Mouse (Mus musculus) cerebellum, adult 2 months (tissue): Measurements from ENCODE around the gene B3galnt2. TPM values are rescaled to one million over a fixed set of nuclear protein-coding genes. Genes with fewer than 3 reads are reported as not detected.

Source experiments
- DNase-seq, 2 experiments: peaks; one replicate each; pipeline ENCODE4 v3.0.0; 2021
- H3K27ac ChIP-seq: fragments of 200-500 bp; 2 replicates; pipeline ENCODE4 v1.5.1; 2012; ENCODE audit warnings: low read length, control low read depth, inconsistent platforms; ENCODE audit not compliant: insufficient read depth
- H3K27me3 ChIP-seq: fragments of 200-500 bp; 2 replicates; pipeline ENCODE4 v1.6.1; 2012; ENCODE audit warnings: inconsistent platforms, mild to moderate bottlenecking, low read length, moderate library complexity; ENCODE audit not compliant: control insufficient read depth, insufficient read depth
- H3K4me1 ChIP-seq: fragments of 200-500 bp; 2 replicates; pipeline ENCODE4 v1.6.1; 2011; ENCODE audit warnings: low read length; ENCODE audit not compliant: control insufficient read depth, insufficient read depth
- H3K4me3 ChIP-seq: fragments of 200-500 bp; replicated peaks from 2 replicates; pipeline ENCODE3; 2011; ENCODE audit warnings: mild to moderate bottlenecking, low read depth, low read length, control low read depth; ENCODE audit not compliant: insufficient read depth
- CTCF ChIP-seq: fragments of 200-500 bp; IDR thresholded peaks from 2 replicates; pipeline ENCODE4 v1.5.1; 2011; ENCODE audit warnings: low read depth, mild to moderate bottlenecking, control low read depth, low read length, moderate library complexity, borderline replicate concordance; ENCODE audit not compliant: insufficient read depth
- POLR2A ChIP-seq: fragments of 200-500 bp; IDR thresholded peaks from 2 replicates; pipeline ENCODE4 v1.6.1; 2011; ENCODE audit warnings: low read length, control low read depth, borderline replicate concordance; ENCODE audit not compliant: insufficient read depth
- WGBS: fragments of 180-500 bp; shearing (Covaris S2); methylation state at CpG from one replicate; pipeline ENCODE4 v1.1.7; 2018; 5-methylcytosine and 5-hydroxymethylcytosine counted together
- polyA plus RNA-seq: library from polyadenylated mRNA; depleted of rRNA; stranded (reverse); fragments of >200 nt; gene quantifications from 2 replicates; pipeline ENCODE4 v1.2.3, GENCODE M21; 2012

B3galnt2 gene
- polyA plus RNA-seq, 1 experiment, result 26.2 TPM

GRCm38 (mm10) chr13:13990391-13990790 is 36.1 kb downstream of the B3galnt2 start:
- no peak overlapping the region for H3K4me3 ChIP-seq
- WGBS, result 79% methylated on average over 2 of the region's 2 CpGs
- no peak for DNase-seq
- TF ChIP-seq POLR2A (no peak), CTCF (no peak)
- H3K4me1 ChIP-seq, result no peaks in the 10 kb centered on the region; the same call in 1 of the 2 replicates
- H3K27ac ChIP-seq, result no peak overlapping the region
- H3K27me3 ChIP-seq, result no peaks in the 10 kb centered on the region

- 69% methylated on average over 3 of the region's 3 CpGs for WGBS
- Histone ChIP-seq H3K4me1 (no peaks in the 10 kb centered on the region; the same call in 1 of the 2 replicates), H3K27ac (no peak overlapping the region), H3K27me3 (no peaks in the 10 kb centered on the region), H3K4me3 (no peak overlapping the region)
- TF ChIP-seq POLR2A, result no peak
- TF ChIP-seq CTCF, result no peak
- DNase-seq, result no peak
These were observed 38.8 kb downstream of the B3galnt2 start for GRCm38 (mm10) chr13:13993041-13993440.

- Histone ChIP-seq H3K4me3 (no peak overlapping the region), H3K4me1 (no peaks in the 10 kb centered on the region), H3K27ac (no peak overlapping the region), H3K27me3 (no peaks in the 10 kb centered on the region)
- TF ChIP-seq POLR2A (no peak), CTCF (no peak)
- no peak for DNase-seq
- 92% methylated on average over 5 of the region's 5 CpGs for WGBS
These were observed 40.8 kb downstream of the B3galnt2 start for GRCm38 (mm10) chr13:13995046-13995445.

GRCm38 (mm10) chr13:13997476-13997875 is 43.2 kb downstream of the B3galnt2 start:
- Histone ChIP-seq H3K27ac (no peak overlapping the region), H3K4me3 (no peak overlapping the region), H3K4me1 (no peaks in the 10 kb centered on the region), H3K27me3 (no peaks in the 10 kb centered on the region)
- 95% methylated on average over 5 of the region's 5 CpGs for WGBS
- TF ChIP-seq POLR2A (no peak), CTCF (no peak)
- no peak for DNase-seq

GRCm38 (mm10) chr13:14002706-14003105 is 48.4 kb downstream of the B3galnt2 start:
- TF ChIP-seq CTCF (no peak), POLR2A (no peak)
- Histone ChIP-seq H3K4me1 (no peaks in the 10 kb centered on the region), H3K4me3 (no peak overlapping the region), H3K27me3 (no peaks in the 10 kb centered on the region), H3K27ac (no peak overlapping the region)
- WGBS, result 67% methylated on average over 2 of the region's 2 CpGs
- DNase-seq, result no peak

- Histone ChIP-seq H3K27ac (no peak overlapping the region), H3K27me3 (no peaks in the 10 kb centered on the region), H3K4me1 (no peaks in the 10 kb centered on the region), H3K4me3 (no peak overlapping the region)
- no peak for DNase-seq
- 76% methylated on average over 4 of the region's 4 CpGs for WGBS
- no peak for TF ChIP-seq POLR2A
- no peak for TF ChIP-seq CTCF
These were observed 49.8 kb downstream of the B3galnt2 start for GRCm38 (mm10) chr13:14004086-14004485.

DNA sequence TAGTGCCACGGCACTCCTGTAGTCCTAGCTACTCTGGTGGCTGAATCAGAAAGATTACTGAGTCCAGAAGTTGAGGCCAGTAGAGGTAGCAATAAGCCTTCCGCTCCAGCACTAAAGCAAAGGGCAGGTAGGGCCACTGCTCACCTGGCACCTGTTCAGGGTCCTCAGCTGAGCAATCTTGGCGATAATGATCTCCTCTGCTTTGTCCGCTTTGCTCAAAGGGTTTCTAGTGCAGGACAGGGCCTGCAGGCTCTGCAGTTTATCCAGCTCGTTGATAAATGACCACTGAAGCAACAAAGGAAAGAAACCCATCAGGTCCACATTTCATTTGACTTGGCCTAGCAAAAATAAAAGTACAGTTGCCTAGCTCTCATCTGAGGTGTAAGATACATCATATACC is 50.7 kb downstream of the B3galnt2 start:
- TF ChIP-seq CTCF (no peak), POLR2A (no peak)

GRCm38 (mm10) chr13:14006056-14006455 is 51.8 kb downstream of the B3galnt2 start:
- Histone ChIP-seq H3K4me1 (no peaks in the 10 kb centered on the region), H3K4me3 (no peak overlapping the region), H3K27me3 (no peaks in the 10 kb centered on the region), H3K27ac (no peak overlapping the region)
- WGBS, result 58% methylated on average over 2 of the region's 2 CpGs
- TF ChIP-seq CTCF (no peak), POLR2A (no peak)
- no peak for DNase-seq

More for the DNA sequence above, 50.7 kb downstream of the B3galnt2 start:
- H3K4me3 ChIP-seq, result no peak overlapping the region
- DNase-seq, result no peak
- no peak overlapping the region for H3K27ac ChIP-seq
- H3K27me3 ChIP-seq, result no peaks in the 10 kb centered on the region
- H3K4me1 ChIP-seq, result no peaks in the 10 kb centered on the region
- WGBS, result 85% methylated on average over 5 of the region's 5 CpGs
